Mouse (Mus musculus) ZHBTc4 (cell line): ENCODE measurements around the gene Batf3.
A peak's percentile ranks its signal among the peaks of the same experiment; 100 is the strongest.

Experiments used
- DNase-seq: peaks from one replicate; pipeline ENCODE4 v3.0.0-alpha.2; 2011; ENCODE audit warnings: low read depth, low spot score

Batf3 gene

GRCm38 (mm10) chr1:191097802-191098747 is at the start of gene Batf3:
TSS of gene Batf3 (plus strand) at chr1:191097847.
- peak; percentile 57 for DNase-seq

- DNase-seq, result no peak
These were observed 44.1 kb upstream of the Batf3 start for GRCm38 (mm10) chr1:191053555-191053954.

GRCm38 (mm10) chr1:191054870-191055532 is 42.6 kb upstream of the Batf3 start:
- DNase-seq, result no peak

GRCm38 (mm10) chr1:191055533-191055873 is 42.1 kb upstream of the Batf3 start:
- DNase-seq, result no peak

- DNase-seq, result no peak
These were observed 40.2 kb upstream of the Batf3 start for GRCm38 (mm10) chr1:191057461-191057860.

GRCm38 (mm10) chr1:191062241-191062780 is 35.3 kb upstream of the Batf3 start:
- no peak for DNase-seq

- peak; percentile 94 for DNase-seq
These were observed 34.7 kb upstream of the Batf3 start, which contains the start of the genes Tatdn3 and Nsl1 for GRCm38 (mm10) chr1:191062781-191063485. TSS of gene Tatdn3 (minus strand) at chr1:191062932. TSS of gene Nsl1 (plus strand) at chr1:191063012.

GRCm38 (mm10) chr1:191063700-191064099 is 33.9 kb upstream of the Batf3 start:
- DNase-seq, result no peak

- DNase-seq, result no peak
These were observed 33.1 kb upstream of the Batf3 start for GRCm38 (mm10) chr1:191064535-191064934.

GRCm38 (mm10) chr1:191065188-191065587 is 32.5 kb upstream of the Batf3 start:
- DNase-seq, result peak; percentile 90

- DNase-seq, result peak; percentile 55
These were observed 29.3 kb upstream of the Batf3 start for GRCm38 (mm10) chr1:191068377-191068776.

GRCm38 (mm10) chr1:191070259-191070658 is 27.4 kb upstream of the Batf3 start:
- peak; percentile 75 for DNase-seq

GRCm38 (mm10) chr1:191071613-191072012 is 26.0 kb upstream of the Batf3 start:
- DNase-seq, result no peak

GRCm38 (mm10) chr1:191072329-191072913 is 25.2 kb upstream of the Batf3 start:
- no peak for DNase-seq

- DNase-seq, result no peak
These were observed 24.6 kb upstream of the Batf3 start for GRCm38 (mm10) chr1:191073001-191073400.

GRCm38 (mm10) chr1:191073486-191073885 is 24.2 kb upstream of the Batf3 start:
- DNase-seq, result no peak

GRCm38 (mm10) chr1:191075199-191075883 is 22.3 kb upstream of the Batf3 start:
- DNase-seq, result peak; percentile 78

GRCm38 (mm10) chr1:191083230-191083629 is 14.4 kb upstream of the Batf3 start:
- DNase-seq, result no peak

GRCm38 (mm10) chr1:191084951-191085559 is 12.6 kb upstream of the Batf3 start:
- peak; percentile 75 for DNase-seq

- peak; percentile 64 for DNase-seq
These were observed 12.1 kb upstream of the Batf3 start for GRCm38 (mm10) chr1:191085597-191085996.
